Mouse (Mus musculus): ENCODE measurements around the gene Apol7b. TPM values are rescaled to one million over a fixed set of nuclear protein-coding genes. Genes with fewer than 3 reads are reported as not detected.
"Not testable (repeated sequence)": the region's sequence is repeated elsewhere in the genome, so short reads cannot be mapped to it uniquely, and the experiment has no call there.

Gene Apol7b
- polyA plus RNA-seq (2014; fragmentation: Nextera tagmentation; extraction: Ambion mirVana) = not detected in 2 replicates

- H3K9me3 ChIP-seq (ENCODE audit: low read depth, low read length); H3K36me3 ChIP-seq (ENCODE audit: insufficient read depth); DNase-seq; H3K4me1 ChIP-seq (ENCODE audit: insufficient read depth); H3K4me3 ChIP-seq (ENCODE audit: low read depth, low read length); H3K4me2 ChIP-seq; ATAC-seq (ENCODE audit: insufficient read depth); H3K27ac ChIP-seq (ENCODE audit: low read depth); H3K27me3 ChIP-seq (ENCODE audit: insufficient read depth, low read length); H3K9ac ChIP-seq: not testable (repeated sequence)
- WGBS = 63% methylated on average over 2 of the region's 2 CpGs
These were observed at the start of gene Apol7b for GRCm38 (mm10) chr15:77447392-77447791. TSS of gene Apol7b (minus strand) at chr15:77447492.

GRCm38 (mm10) chr15:77494694-77495093, 47.4 kb upstream of the Apol7b start:
- 47% methylated on average over 1 of the region's 1 CpGs for WGBS
- not testable (repeated sequence) for H3K36me3 ChIP-seq (ENCODE audit: insufficient read depth); H3K4me3 ChIP-seq (ENCODE audit: low read depth, low read length); H3K27ac ChIP-seq (ENCODE audit: low read depth); H3K9ac ChIP-seq; H3K9me3 ChIP-seq (ENCODE audit: low read depth, low read length); DNase-seq; H3K4me1 ChIP-seq (ENCODE audit: insufficient read depth); H3K4me2 ChIP-seq; ATAC-seq (ENCODE audit: insufficient read depth); H3K27me3 ChIP-seq (ENCODE audit: insufficient read depth, low read length)

- H3K4me3 ChIP-seq (ENCODE audit: low read depth, low read length); H3K4me1 ChIP-seq (ENCODE audit: insufficient read depth); DNase-seq; H3K27ac ChIP-seq (ENCODE audit: low read depth); H3K36me3 ChIP-seq (ENCODE audit: insufficient read depth); H3K4me2 ChIP-seq; H3K27me3 ChIP-seq (ENCODE audit: insufficient read depth, low read length); ATAC-seq (ENCODE audit: insufficient read depth); H3K9ac ChIP-seq; H3K9me3 ChIP-seq (ENCODE audit: low read depth, low read length): not testable (repeated sequence)
- WGBS = no CpG with 5 or more reads among the region's 1 CpGs
These were observed 45.9 kb upstream of the Apol7b start for GRCm38 (mm10) chr15:77493181-77493580.

GRCm38 (mm10) chr15:77482140-77482794, 35.0 kb upstream of the Apol7b start:
- Histone ChIP-seq H3K9ac (no peak overlapping the region), H3K4me1 (ENCODE audit: insufficient read depth) (no peaks in the 10 kb centered on the region), H3K4me2 (no peak overlapping the region), H3K27me3 (ENCODE audit: insufficient read depth, low read length) (no peaks in the 10 kb centered on the region), H3K9me3 (ENCODE audit: low read depth, low read length) (no peaks in the 10 kb centered on the region), H3K4me3 (ENCODE audit: low read depth, low read length) (no peak overlapping the region), H3K27ac (ENCODE audit: low read depth) (no peak overlapping the region), H3K36me3 (ENCODE audit: insufficient read depth) (no peaks in the 10 kb centered on the region)
- DNase-seq = no peak
- no peak for TF ChIP-seq CTCF (IDR thresholded peaks at IDR 0.05; ENCODE audit: low read depth)
- WGBS = 69% methylated on average over 4 of the region's 4 CpGs
- no peak for ATAC-seq (ENCODE audit: insufficient read depth)

GRCm38 (mm10) chr15:77476693-77477092, 29.4 kb upstream of the Apol7b start, which contains the start of gene Apol10a:
TSS of gene Apol10a (plus strand) at chr15:77477047.
- not testable (repeated sequence) for H3K27ac ChIP-seq (ENCODE audit: low read depth); H3K9me3 ChIP-seq (ENCODE audit: low read depth, low read length); H3K27me3 ChIP-seq (ENCODE audit: insufficient read depth, low read length); H3K9ac ChIP-seq; H3K4me3 ChIP-seq (ENCODE audit: low read depth, low read length); H3K4me1 ChIP-seq (ENCODE audit: insufficient read depth); DNase-seq; H3K36me3 ChIP-seq (ENCODE audit: insufficient read depth); H3K4me2 ChIP-seq; ATAC-seq (ENCODE audit: insufficient read depth)
- WGBS = 82% methylated on average over 2 of the region's 2 CpGs

GRCm38 (mm10) chr15:77474699-77475390, 27.6 kb upstream of the Apol7b start:
- 77% methylated on average over 7 of the region's 7 CpGs for WGBS
- not testable (repeated sequence) for ATAC-seq (ENCODE audit: insufficient read depth); DNase-seq; H3K9me3 ChIP-seq (ENCODE audit: low read depth, low read length); H3K4me1 ChIP-seq (ENCODE audit: insufficient read depth); H3K4me2 ChIP-seq; H3K27me3 ChIP-seq (ENCODE audit: insufficient read depth, low read length); H3K27ac ChIP-seq (ENCODE audit: low read depth); H3K4me3 ChIP-seq (ENCODE audit: low read depth, low read length); H3K9ac ChIP-seq; H3K36me3 ChIP-seq (ENCODE audit: insufficient read depth)

GRCm38 (mm10) chr15:77449927-77450326, 2.6 kb upstream of the Apol7b start:
- DNase-seq = peak; percentile 20
- not testable (repeated sequence) for H3K4me3 ChIP-seq (ENCODE audit: low read depth, low read length); H3K4me2 ChIP-seq; H3K9ac ChIP-seq; ATAC-seq (ENCODE audit: insufficient read depth); H3K27ac ChIP-seq (ENCODE audit: low read depth); H3K36me3 ChIP-seq (ENCODE audit: insufficient read depth); H3K4me1 ChIP-seq (ENCODE audit: insufficient read depth); H3K9me3 ChIP-seq (ENCODE audit: low read depth, low read length); H3K27me3 ChIP-seq (ENCODE audit: insufficient read depth, low read length)
- peak; percentile 55 for TF ChIP-seq CTCF (IDR thresholded peaks at IDR 0.05; ENCODE audit: low read depth)
- 45% methylated on average over 10 of the region's 10 CpGs for WGBS

DNA sequence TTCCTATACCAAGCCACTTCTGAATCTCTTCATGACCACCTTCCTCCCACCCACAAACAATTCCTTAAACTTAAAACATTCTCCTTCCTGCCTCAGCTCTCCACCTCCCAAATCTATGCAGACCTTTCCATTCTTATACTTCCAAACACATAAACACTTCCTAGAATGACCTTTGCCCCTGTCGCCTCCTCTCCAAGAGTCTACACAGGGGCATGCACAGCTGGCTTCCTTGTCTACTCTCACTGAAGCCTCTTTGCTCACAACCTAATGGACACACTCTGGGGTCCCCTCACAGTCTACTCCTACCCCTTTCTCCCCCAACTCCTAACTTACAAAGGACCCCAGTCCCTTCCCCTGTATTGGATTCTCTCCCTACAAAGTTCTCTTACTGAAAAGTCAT, 1.6 kb downstream of the Apol7b start:
- H3K9me3 ChIP-seq (ENCODE audit: low read depth, low read length); H3K27me3 ChIP-seq (ENCODE audit: insufficient read depth, low read length); H3K4me3 ChIP-seq (ENCODE audit: low read depth, low read length); DNase-seq; H3K9ac ChIP-seq; H3K4me1 ChIP-seq (ENCODE audit: insufficient read depth); ATAC-seq (ENCODE audit: insufficient read depth); H3K27ac ChIP-seq (ENCODE audit: low read depth); H3K36me3 ChIP-seq (ENCODE audit: insufficient read depth); H3K4me2 ChIP-seq: not testable (repeated sequence)
- WGBS = no CpG with 5 or more reads among the region's 1 CpGs

DNA sequence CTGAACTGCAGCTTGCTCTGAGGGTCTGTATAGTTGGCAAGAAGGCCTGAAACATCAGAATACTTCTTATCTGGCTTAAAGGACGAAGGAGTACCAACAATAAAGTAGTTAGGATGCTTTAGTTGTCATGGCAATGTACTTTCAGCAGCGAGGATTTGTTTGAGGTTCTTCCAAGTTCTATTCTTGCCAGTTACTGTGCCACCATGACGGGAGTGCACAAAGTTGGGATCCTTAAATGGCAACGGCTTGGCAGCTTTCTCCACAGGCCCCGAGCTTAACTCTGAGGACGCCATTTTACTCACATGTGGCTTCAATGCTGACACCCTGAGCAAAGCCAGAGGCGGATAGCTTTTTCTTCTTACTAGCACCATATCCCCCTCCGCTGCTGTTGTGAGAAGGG, 2.5 kb downstream of the Apol7b start:
- H3K27me3 ChIP-seq (ENCODE audit: insufficient read depth, low read length); DNase-seq; H3K4me1 ChIP-seq (ENCODE audit: insufficient read depth); H3K4me2 ChIP-seq; H3K36me3 ChIP-seq (ENCODE audit: insufficient read depth); H3K9me3 ChIP-seq (ENCODE audit: low read depth, low read length); H3K4me3 ChIP-seq (ENCODE audit: low read depth, low read length); H3K27ac ChIP-seq (ENCODE audit: low read depth); ATAC-seq (ENCODE audit: insufficient read depth); H3K9ac ChIP-seq: not testable (repeated sequence)
- WGBS = 76% methylated on average over 7 of the region's 8 CpGs

DNA sequence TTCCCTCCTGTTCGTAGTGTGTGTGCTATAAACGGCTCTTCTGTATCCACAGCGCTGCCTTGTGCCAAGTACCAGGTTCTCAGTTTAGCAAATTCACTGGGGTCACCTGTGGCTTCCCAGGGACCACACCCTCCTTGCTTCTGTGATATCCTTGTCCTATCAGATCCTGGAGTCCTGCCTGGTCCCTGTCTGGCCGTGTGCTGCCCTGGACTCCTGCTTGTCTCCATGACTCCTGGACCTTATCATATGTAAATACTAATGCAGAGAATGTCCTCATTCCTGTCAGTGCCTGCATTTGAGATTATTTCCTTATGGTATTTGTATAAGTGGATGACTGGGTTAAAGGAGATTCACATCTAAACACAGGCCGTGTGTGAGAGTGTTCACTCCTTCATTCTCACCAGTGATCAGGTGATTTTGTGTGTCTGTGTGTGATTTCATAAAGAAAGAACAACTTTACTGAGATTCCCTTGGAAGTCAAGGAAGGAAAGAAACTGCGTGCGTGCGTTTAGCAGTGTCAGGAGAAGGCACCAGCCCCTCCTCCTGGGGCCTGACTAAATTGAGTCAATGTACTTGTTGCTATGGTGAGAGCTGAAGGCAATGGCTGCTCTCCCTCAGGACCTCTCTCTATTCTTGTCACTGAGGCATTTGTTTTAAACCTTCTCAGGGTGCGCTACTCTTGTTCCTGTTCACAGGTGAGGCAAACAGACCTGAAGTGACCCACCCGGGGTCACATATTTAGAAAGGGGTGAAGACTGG, 18.4 kb downstream of the Apol7b start:
- not testable (repeated sequence) for H3K27ac ChIP-seq (ENCODE audit: low read depth); H3K27me3 ChIP-seq (ENCODE audit: insufficient read depth, low read length); H3K4me2 ChIP-seq; H3K4me3 ChIP-seq (ENCODE audit: low read depth, low read length); H3K9me3 ChIP-seq (ENCODE audit: low read depth, low read length); H3K4me1 ChIP-seq (ENCODE audit: insufficient read depth); ATAC-seq (ENCODE audit: insufficient read depth); DNase-seq; H3K36me3 ChIP-seq (ENCODE audit: insufficient read depth); H3K9ac ChIP-seq
- WGBS = 56% methylated on average over 8 of the region's 10 CpGs

Data from lung, embryonic 14.5 days (tissue).